25 mouse cellular contexts compared by ENCODE assay signal in the genomic region with DNA sequence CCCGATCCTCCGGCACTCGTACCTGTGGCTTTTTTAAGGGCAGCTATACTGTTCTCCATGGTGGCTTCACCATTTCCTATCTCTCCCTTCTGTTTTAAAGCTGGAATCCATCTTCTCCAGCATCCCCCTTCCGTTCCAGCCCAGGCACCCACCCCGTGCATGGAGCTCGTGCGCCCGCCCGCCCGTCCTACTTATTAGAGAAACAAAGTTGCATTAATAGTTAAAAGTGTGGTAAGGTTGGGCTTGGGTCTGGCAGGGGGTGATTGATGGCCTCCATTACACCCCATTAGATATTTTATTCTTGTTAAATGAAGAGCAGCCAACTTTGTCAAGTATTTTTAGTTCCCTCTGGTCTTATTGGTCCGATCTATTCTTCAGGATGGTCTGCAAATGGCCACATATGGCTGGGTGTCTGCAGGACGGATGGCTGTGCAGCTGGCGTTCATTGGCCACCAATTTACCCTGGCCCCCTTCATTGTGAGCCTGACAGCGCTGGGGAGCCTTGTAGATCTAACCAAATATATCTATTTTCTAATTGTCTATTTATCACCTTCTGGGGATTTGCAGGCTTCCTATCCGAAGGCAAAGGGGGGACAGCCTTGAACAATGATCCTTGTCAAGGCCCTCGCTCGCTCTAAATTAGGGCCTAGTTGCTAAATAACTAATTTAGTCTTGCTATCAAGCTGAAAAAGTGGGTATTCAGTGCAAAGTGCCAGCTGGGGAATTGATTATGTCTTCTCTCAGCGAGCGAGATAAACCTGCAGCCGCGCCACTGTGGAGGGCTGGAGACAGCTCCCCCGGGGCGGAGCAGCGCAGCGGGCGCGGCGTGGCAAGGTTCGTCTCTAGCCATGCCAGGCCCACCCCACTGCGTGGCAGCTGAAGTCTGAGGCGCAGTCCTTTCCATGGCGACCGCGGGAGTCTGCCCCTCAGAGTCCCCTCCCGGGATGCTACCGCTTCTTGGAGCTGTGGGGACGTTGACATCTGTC.
A peak's percentile ranks its signal among the peaks of the same experiment; 100 is the strongest.
DNase-seq lines count a peak whose midpoint lies in the region; ATAC-seq and TF ChIP-seq lines count a peak whose summit lies in the region.
"Had no signal": no experiment of that assay in that cellular context is flagged by ENCODE, and none has a peak within 500 bp of the region (broad histone marks: within the 10 kb centered on the region; RNA-seq: fewer than 3 reads in every experiment).

No protein-coding gene starts in this region.

- no peak for TF ChIP-seq CTCF in hindbrain, postnatal 0 days (IDR thresholded peaks at IDR 0.05; ENCODE audit: low read depth)

- WGBS in neural tube, embryonic 11.5 days = 75% methylated on average over 37 of the region's 37 CpGs
- 55% methylated on average over 37 of the region's 37 CpGs for WGBS in hindbrain, postnatal 0 days

- peaks cover 3% of the 10 kb centered on the region; the same call in 1 of the 2 replicates for H3K9me3 ChIP-seq in neural tube, embryonic 11.5 days (ENCODE audit: control insufficient read depth, low read length)
- H3K9me3 ChIP-seq in hindbrain, postnatal 0 days (ENCODE audit: low read length) = no peaks in the 10 kb centered on the region
- H3K9me3 ChIP-seq: G1E; heart, embryonic 12.5 days had no signal

- H3K27me3 ChIP-seq in neural tube, embryonic 11.5 days (ENCODE audit: control insufficient read depth, insufficient read depth, low read length) = no peaks in the 10 kb centered on the region
- no peaks in the 10 kb centered on the region for H3K27me3 ChIP-seq in hindbrain, postnatal 0 days (ENCODE audit: insufficient read depth, low read length)
- H3K27me3 ChIP-seq: heart, embryonic 12.5 days had no signal

- no peaks in the 10 kb centered on the region for H3K36me3 ChIP-seq in neural tube, embryonic 11.5 days (ENCODE audit: control insufficient read depth, insufficient read depth, low read length)
- no peaks in the 10 kb centered on the region for H3K36me3 ChIP-seq in hindbrain, postnatal 0 days (ENCODE audit: insufficient read depth, low read length)
- H3K36me3 ChIP-seq: G1E; heart, embryonic 12.5 days had no signal

- peak; percentile 58; the same call in 1 of the 2 replicates for ATAC-seq in neural tube, embryonic 11.5 days (ENCODE audit: insufficient read depth, low FRiP score, low TSS enrichment)
- ATAC-seq in hindbrain, postnatal 0 days = no peak
- no peak for ATAC-seq in granulocyte monocyte progenitor cell, adult 5-6 weeks (replicated peaks; ENCODE audit: poor library complexity, severe bottlenecking)
- ATAC-seq: activated CD4-positive, CD25-positive, alpha-beta regulatory T cell, adult 4 months; inflammation-experienced regulatory T-cells, adult 6 months had no signal

- no peak overlapping the region for H3K27ac ChIP-seq in neural tube, embryonic 11.5 days (ENCODE audit: low read depth, low read length)
- no peak overlapping the region for H3K27ac ChIP-seq in hindbrain, postnatal 0 days
- H3K27ac ChIP-seq: left cerebral cortex, adult 2 months had no signal

- no peak overlapping the region for H3K4me3 ChIP-seq in neural tube, embryonic 11.5 days (ENCODE audit: low read depth, low read length)
- H3K4me3 ChIP-seq in hindbrain, postnatal 0 days (ENCODE audit: low read length) = no peak overlapping the region
- H3K4me3 ChIP-seq: heart, embryonic 12.5 days; left cerebral cortex, adult 2 months had no signal

- peak; percentile 7 for DNase-seq in embryo, embryonic 10.5 days (ENCODE audit: low spot score)
- no peak for DNase-seq in embryo, embryonic 9.5 days (ENCODE audit: extremely low spot score)
- peak; percentile 51 for DNase-seq in neural tube, embryonic 11.5 days (ENCODE audit: low spot score)
- no peak for DNase-seq in neural tube, embryonic 10.5 days (ENCODE audit: extremely low spot score, low spot score)
- peak; percentile 18 for DNase-seq in hindbrain, postnatal 0 days (ENCODE audit: low spot score)
- DNase-seq in cerebellum, adult 9-11 months = no peak
- DNase-seq in layer of hippocampus, adult 11-12 months (ENCODE audit: low spot score) = no peak
- DNase-seq: adrenal gland, postnatal 10 days; cerebellum, adult 11 months; heart, adult 11 months; heart, postnatal 14 days; kidney, adult 9 months; kidney, postnatal 36 days; layer of hippocampus, adult 9-11 months; left cerebral cortex, postnatal 4 days; liver; lung, postnatal 10 days; right cerebral cortex, postnatal 4 days; thymus, postnatal 14 days had no signal

- no peak overlapping the region for H3K9ac ChIP-seq in neural tube, embryonic 11.5 days (ENCODE audit: low read length)
- no peak overlapping the region for H3K9ac ChIP-seq in hindbrain, postnatal 0 days (replicated peaks; ENCODE audit: low read length)
- H3K9ac ChIP-seq: heart, embryonic 12.5 days had no signal

- no peak overlapping the region; the same call in 1 of the 2 replicates for H3K4me2 ChIP-seq in neural tube, embryonic 11.5 days (ENCODE audit: low read depth)
- peak overlapping the region; percentile 25; the same call in 1 of the 2 replicates for H3K4me2 ChIP-seq in hindbrain, postnatal 0 days (ENCODE audit: low read depth, low read length)
- H3K4me2 ChIP-seq: heart, embryonic 12.5 days had no signal

- H3K4me1 ChIP-seq in neural tube, embryonic 11.5 days (ENCODE audit: control insufficient read depth, insufficient read depth, low read length) = no peaks in the 10 kb centered on the region
- H3K4me1 ChIP-seq in hindbrain, postnatal 0 days (ENCODE audit: insufficient read depth, low read length) = no peaks in the 10 kb centered on the region
- H3K4me1 ChIP-seq: heart, embryonic 12.5 days had no signal

Comparison
In these comparisons a context has a peak if more than half of its experiments do, and no peak if none do; other contexts are left out.
1. DNase-seq: peak in embryo, embryonic 10.5 days (single experiment), neural tube, embryonic 11.5 days (single experiment) and hindbrain, postnatal 0 days (single experiment); none in embryo, embryonic 9.5 days (single experiment), neural tube, embryonic 10.5 days (single experiment), cerebellum, adult 9-11 months (single experiment) and layer of hippocampus, adult 11-12 months (single experiment).